Mouse (Mus musculus) brain, embryonic 18.5 days (tissue): ENCODE measurements around the gene Ralbp1.

Source experiments
- DNase-seq: peaks from one replicate; pipeline ENCODE4 v3.0.0-alpha.2; 2012; ENCODE audit warnings: low read depth, low spot score

Gene Ralbp1

GRCm38 (mm10) chr17:65850487-65850886 is 35.1 kb downstream of the Ralbp1 start:
- no peak for DNase-seq

GRCm38 (mm10) chr17:65847694-65848449 is 37.7 kb downstream of the Ralbp1 start:
- DNase-seq = no peak

- no peak for DNase-seq
Observed at GRCm38 (mm10) chr17:65845423-65845822, 40.2 kb downstream of the Ralbp1 start.

- DNase-seq = no peak
Observed at GRCm38 (mm10) chr17:65842669-65843381, 42.8 kb downstream of the Ralbp1 start.

- no peak for DNase-seq
Observed at GRCm38 (mm10) chr17:65839541-65840256, 45.9 kb downstream of the Ralbp1 start.

- DNase-seq = no peak
Observed at GRCm38 (mm10) chr17:65836746-65837145, 48.9 kb downstream of the Ralbp1 start.

GRCm38 (mm10) chr17:65833891-65834290 is 51.7 kb downstream of the Ralbp1 start:
- no peak for DNase-seq

GRCm38 (mm10) chr17:65830216-65830863 is 55.3 kb downstream of the Ralbp1 start:
- DNase-seq = no peak

GRCm38 (mm10) chr17:65828951-65829350 is 56.6 kb downstream of the Ralbp1 start:
- DNase-seq = no peak

- DNase-seq = no peak
Observed at GRCm38 (mm10) chr17:65827904-65828303, 57.7 kb downstream of the Ralbp1 start.

- no peak for DNase-seq
Observed at GRCm38 (mm10) chr17:65827119-65827840, 58.3 kb downstream of the Ralbp1 start.

GRCm38 (mm10) chr17:65826257-65826656 is 59.3 kb downstream of the Ralbp1 start:
- no peak for DNase-seq

- no peak for DNase-seq
Observed at GRCm38 (mm10) chr17:65824246-65824645, 61.4 kb downstream of the Ralbp1 start.

GRCm38 (mm10) chr17:65822423-65822822 is 63.2 kb downstream of the Ralbp1 start:
- DNase-seq = no peak

GRCm38 (mm10) chr17:65820197-65820596 is 65.4 kb downstream of the Ralbp1 start:
- no peak for DNase-seq

- no peak for DNase-seq
Observed at GRCm38 (mm10) chr17:65813763-65814162, 71.8 kb downstream of the Ralbp1 start.

GRCm38 (mm10) chr17:65811032-65811431 is 74.6 kb downstream of the Ralbp1 start:
- no peak for DNase-seq

GRCm38 (mm10) chr17:65806416-65806815 is 79.2 kb downstream of the Ralbp1 start:
- no peak for DNase-seq

- DNase-seq = no peak
Observed at GRCm38 (mm10) chr17:65805966-65806365, 79.6 kb downstream of the Ralbp1 start.

- DNase-seq = no peak
Observed at GRCm38 (mm10) chr17:65802026-65802425, 83.6 kb downstream of the Ralbp1 start.

- no peak for DNase-seq
Observed at GRCm38 (mm10) chr17:65800451-65800850, 85.1 kb downstream of the Ralbp1 start.
